Mouse (Mus musculus) liver, embryonic 14.5 days (tissue): ENCODE measurements at regions not wholly inside any gene's neighbourhood (a gene's known extent, or its start where the extent isn't known, plus 50 kb on each side); places are given as distances from the start of the nearest gene placed in this dataset.

Experiments used
- ATAC-seq: fragments of 200-750 bp; cut with Nextera tagmentation; 2 replicates; pipeline ENCODE4 v1.8.0; 2017; ENCODE audit warnings: moderate number of reproducible peaks, mild to moderate bottlenecking, moderate library complexity; ENCODE audit not compliant: insufficient read depth
- DNase-seq, 3 experiments: peaks; one replicate each; pipeline ENCODE4 v3.0.0-alpha.2; 2012 to 2013; ENCODE audit warnings: low read depth in 3 of 3, low spot score in 3 of 3
- H3K27ac ChIP-seq: fragments of 300-500 bp; sonication (generic); 2 replicates; pipeline ENCODE4 v1.5.1; 2014; ENCODE audit warnings: moderate library complexity, mild to moderate bottlenecking, control low read depth, inconsistent platforms
- H3K27me3 ChIP-seq: fragments of 300-500 bp; sonication (generic); 2 replicates; pipeline ENCODE4 v1.6.1; 2014; ENCODE audit warnings: mild to moderate bottlenecking, low read length, moderate library complexity; ENCODE audit not compliant: control insufficient read depth, insufficient read depth
- H3K36me3 ChIP-seq: fragments of 300-500 bp; sonication (generic); replicated peaks from 2 replicates; pipeline ENCODE4 v1.6.1; 2014; ENCODE audit warnings: low read depth; ENCODE audit not compliant: control insufficient read depth, insufficient read depth
- H3K4me1 ChIP-seq, 2 experiments: fragments of 200-500 bp in 1 of 2; fragments of 300-500 bp in 1 of 2; sonication (generic) in 1 of 2; replicated peaks; 2 replicates each; pipeline ENCODE4 v1.6.1; 2012 to 2014; ENCODE audit warnings: antibody characterized with exemption in 1 of 2, inconsistent platforms in 1 of 2, low read length in 1 of 2; ENCODE audit not compliant: control insufficient read depth in 2 of 2, insufficient read depth in 2 of 2
- H3K4me2 ChIP-seq: fragments of 300-500 bp; sonication (generic); 2 replicates; pipeline ENCODE4 v1.6.1; 2014; ENCODE audit warnings: low read depth, mild to moderate bottlenecking, control low read depth, moderate library complexity
- H3K4me3 ChIP-seq, 2 experiments: fragments of 200-500 bp in 1 of 2; fragments of 300-500 bp in 1 of 2; sonication (generic) in 1 of 2; 2 replicates each; pipeline ENCODE4 v1.5.1; 2012 to 2014; ENCODE audit warnings: low read depth in 2 of 2, low read length in 2 of 2, mild to moderate bottlenecking in 2 of 2, control low read depth in 1 of 2, inconsistent platforms in 1 of 2, moderate library complexity in 1 of 2; ENCODE audit not compliant: insufficient read depth in 1 of 2
- H3K9ac ChIP-seq: fragments of 300-500 bp; sonication (generic); replicated peaks from 2 replicates; pipeline ENCODE4 v1.6.1; 2014; ENCODE audit warnings: mild to moderate bottlenecking, control low read depth, moderate library complexity
- H3K9me3 ChIP-seq: fragments of 300-500 bp; sonication (generic); 2 replicates; pipeline ENCODE4 v1.6.1; 2016; ENCODE audit warnings: low read length, mixed read lengths; ENCODE audit not compliant: control insufficient read depth
- CTCF ChIP-seq: IDR thresholded peaks from 2 replicates; pipeline ENCODE4 v1.5.1; 2016; ENCODE audit warnings: antibody characterized with exemption, low read depth, control low read depth
- EP300 ChIP-seq: IDR thresholded peaks from 2 replicates; pipeline ENCODE4 v1.6.1; 2016; ENCODE audit warnings: antibody characterized with exemption, low read depth
- WGBS: fragments of 180-500 bp; shearing (Covaris S2); extraction: QIAGEN DNeasy Blood & Tissue Kit; methylation state at CpG from one replicate; pipeline ENCODE4 v1.1.7; 2014; ENCODE audit not compliant: insufficient replicate concordance; 5-methylcytosine and 5-hydroxymethylcytosine counted together

DNA sequence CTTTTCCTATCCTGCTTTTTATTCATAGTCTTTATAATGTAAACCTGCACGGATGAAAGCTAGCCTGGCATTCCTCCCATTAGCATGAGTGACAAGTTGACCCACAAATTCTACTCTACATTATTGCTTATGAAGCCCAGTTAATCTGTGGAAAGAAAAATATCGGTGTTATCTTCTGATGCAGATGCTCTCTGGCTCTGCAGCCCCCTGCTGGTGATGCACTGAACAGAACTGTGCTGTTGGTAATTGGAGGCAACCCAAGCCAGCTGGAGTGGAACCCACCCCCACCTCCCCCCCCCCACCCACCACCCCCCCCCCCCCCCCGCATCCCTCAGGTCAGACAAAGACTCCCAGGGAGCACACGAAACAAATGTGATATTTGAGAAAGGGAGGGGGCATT, 143.5 kb downstream of the Ipo8 start:
- H3K27me3 ChIP-seq, result no peaks in the 10 kb centered on the region
- H3K9ac ChIP-seq, result no peak overlapping the region
- H3K4me3 ChIP-seq, result no peak overlapping the region
- H3K9me3 ChIP-seq, result no peaks in the 10 kb centered on the region
- H3K36me3 ChIP-seq, result no peaks in the 10 kb centered on the region
- WGBS, result 24% methylated on average over 3 of the region's 4 CpGs
- no peak overlapping the region for H3K4me2 ChIP-seq
- TF ChIP-seq EP300, result no peak
- peak; percentile 79 for TF ChIP-seq CTCF
- no peak overlapping the region for H3K27ac ChIP-seq
- H3K4me1 ChIP-seq, result no peaks in the 10 kb centered on the region
- no peak for ATAC-seq
- peak; percentile 19 to 32 (median 26) for DNase-seq

GRCm38 (mm10) chr6:148660152-148660551, 171.1 kb downstream of the Ipo8 start:
- TF ChIP-seq CTCF (no peak), EP300 (0 out of 2 replicates have a peak, but pooled peaks have one; percentile 26)
- 35% methylated on average over 2 of the region's 2 CpGs for WGBS

GRCm38 (mm10) chr6:148653216-148653615, 178.1 kb downstream of the Ipo8 start:
- Histone ChIP-seq H3K4me2 (no peak overlapping the region), H3K9me3 (no peaks in the 10 kb centered on the region), H3K9ac (no peak overlapping the region), H3K27me3 (no peaks in the 10 kb centered on the region), H3K4me1 (peaks cover 8 to 12% of the 10 kb centered on the region in 2 experiments), H3K27ac (no peak overlapping the region), H3K36me3 (no peaks in the 10 kb centered on the region), H3K4me3 (no peak overlapping the region)
- 58% methylated on average over 3 of the region's 3 CpGs for WGBS
- DNase-seq (no peak), ATAC-seq (no peak)
- TF ChIP-seq EP300 (no peak), CTCF (no peak)

More at GRCm38 (mm10) chr6:148660152-148660551, 171.1 kb downstream of the Ipo8 start:
- Histone ChIP-seq H3K27me3 (no peaks in the 10 kb centered on the region), H3K36me3 (no peaks in the 10 kb centered on the region), H3K4me1 (peaks cover 6 to 13% of the 10 kb centered on the region in 2 experiments), H3K9ac (no peak overlapping the region), H3K27ac (no peak overlapping the region), H3K4me3 (no peak overlapping the region), H3K9me3 (no peaks in the 10 kb centered on the region), H3K4me2 (no peak overlapping the region)
- peak; percentile 56; the same call in 1 of the 2 replicates for ATAC-seq
- DNase-seq, result no peak

GRCm38 (mm10) chr6:148652434-148652833, 178.8 kb downstream of the Ipo8 start:
- no peak overlapping the region for H3K9ac ChIP-seq
- H3K4me3 ChIP-seq, result no peak overlapping the region
- DNase-seq, result no peak
- H3K9me3 ChIP-seq, result no peaks in the 10 kb centered on the region
- H3K27ac ChIP-seq, result no peak overlapping the region
- H3K4me2 ChIP-seq, result no peak overlapping the region
- 52% methylated on average over 4 of the region's 4 CpGs for WGBS
- no peak for ATAC-seq
- no peaks in the 10 kb centered on the region for H3K27me3 ChIP-seq
- TF ChIP-seq CTCF (no peak), EP300 (0 out of 2 replicates have a peak, but pooled peaks have one; percentile 17)
- H3K4me1 ChIP-seq, result peaks cover 15 to 19% of the 10 kb centered on the region in 2 experiments
- H3K36me3 ChIP-seq, result no peaks in the 10 kb centered on the region

DNA sequence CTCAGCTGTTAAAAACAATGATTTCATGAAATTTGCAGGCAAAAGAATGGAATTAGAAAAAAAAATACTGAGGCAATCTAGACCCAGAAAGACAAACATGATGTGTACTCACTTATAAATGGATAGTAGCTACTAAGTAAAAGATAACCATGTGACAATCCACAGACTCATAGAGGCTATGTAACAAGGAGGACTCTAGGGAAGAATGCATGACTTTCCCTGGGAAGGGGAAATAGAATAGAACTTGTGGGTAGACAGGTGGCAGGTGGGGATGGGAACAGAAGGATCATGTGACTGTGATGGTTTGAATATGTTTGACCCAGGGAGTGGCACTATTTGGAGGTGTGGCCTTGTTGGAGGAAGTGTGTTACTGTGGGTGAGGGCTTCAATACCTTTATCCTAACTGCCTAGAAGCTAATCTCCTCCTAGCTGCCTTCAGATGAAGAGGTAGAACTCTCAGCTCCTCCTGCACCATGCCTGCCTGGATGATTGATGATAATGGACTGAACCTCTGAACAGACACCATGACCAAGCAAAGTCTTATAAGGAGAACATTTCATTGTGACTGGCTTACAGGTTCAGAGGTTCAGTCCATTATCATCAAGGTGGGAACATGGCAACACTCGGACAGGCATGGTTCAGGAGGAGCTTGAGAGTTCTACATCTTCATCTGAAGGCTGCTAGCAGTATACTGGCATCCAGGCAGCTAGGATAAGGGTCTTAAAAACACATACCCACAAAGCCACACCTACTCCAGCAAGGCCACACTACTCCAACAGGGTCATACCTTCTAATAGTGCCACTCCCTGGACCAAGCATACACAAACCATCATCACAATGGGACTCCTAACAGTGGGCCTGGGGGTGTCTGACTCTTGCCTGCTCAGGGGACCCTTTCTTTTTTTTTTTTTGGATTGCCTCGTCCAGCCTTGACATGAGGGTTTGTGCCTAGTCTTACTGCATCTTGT, 183.6 kb downstream of the Ipo8 start:
- no peak overlapping the region; the same call in 1 of the 2 replicates for H3K9ac ChIP-seq
- 49% methylated on average over 2 of the region's 2 CpGs for WGBS
- H3K9me3 ChIP-seq, result no peaks in the 10 kb centered on the region
- H3K4me2 ChIP-seq, result no peak overlapping the region
- peak; percentile 98 for ATAC-seq
- H3K27ac ChIP-seq, result peak overlapping the region; percentile 77
- H3K36me3 ChIP-seq, result no peaks in the 10 kb centered on the region
- no peak overlapping the region for H3K4me3 ChIP-seq
- DNase-seq, result peak; percentile 60 to 70 (median 64)
- no peaks in the 10 kb centered on the region for H3K27me3 ChIP-seq
- 0 out of 2 replicates have a peak, but pooled peaks have one; percentile 4 for TF ChIP-seq CTCF
- peak; percentile 89 for TF ChIP-seq EP300
- peaks cover 18% of the 10 kb centered on the region in 2 experiments for H3K4me1 ChIP-seq
